Mouse (Mus musculus) cortical plate, adult 2 months (tissue): ENCODE measurements at regions not wholly inside any gene's neighbourhood (a gene's known extent, or its start where the extent isn't known, plus 50 kb on each side); places are given as distances from the start of the nearest gene placed in this dataset.

ENCODE experiments used
- H3K27ac ChIP-seq: fragments of 200-500 bp; 2 replicates; pipeline ENCODE4 v1.5.1; 2012; ENCODE audit warnings: low read length, control low read depth, inconsistent platforms; ENCODE audit not compliant: insufficient read depth
- H3K4me1 ChIP-seq: fragments of 200-500 bp; 2 replicates; pipeline ENCODE4 v1.6.1; 2011; ENCODE audit warnings: low read length; ENCODE audit not compliant: control insufficient read depth, insufficient read depth
- H3K4me3 ChIP-seq: fragments of 200-500 bp; 2 replicates; pipeline ENCODE4 v1.5.1; 2011; ENCODE audit warnings: mild to moderate bottlenecking, low read length, control low read depth; ENCODE audit not compliant: insufficient read depth
- CTCF ChIP-seq: fragments of 200-500 bp; IDR thresholded peaks from 2 replicates; pipeline ENCODE4 v1.5.1; 2011; ENCODE audit warnings: mild to moderate bottlenecking, control low read depth, low read length; ENCODE audit not compliant: insufficient read depth; ENCODE audit errors: extremely low read depth
- POLR2A ChIP-seq: fragments of 200-500 bp; IDR thresholded peaks from 2 replicates; pipeline ENCODE4 v1.6.1; 2011; ENCODE audit warnings: mild to moderate bottlenecking, low read length, control low read depth; ENCODE audit not compliant: insufficient read depth; ENCODE audit errors: extremely low read depth

DNA sequence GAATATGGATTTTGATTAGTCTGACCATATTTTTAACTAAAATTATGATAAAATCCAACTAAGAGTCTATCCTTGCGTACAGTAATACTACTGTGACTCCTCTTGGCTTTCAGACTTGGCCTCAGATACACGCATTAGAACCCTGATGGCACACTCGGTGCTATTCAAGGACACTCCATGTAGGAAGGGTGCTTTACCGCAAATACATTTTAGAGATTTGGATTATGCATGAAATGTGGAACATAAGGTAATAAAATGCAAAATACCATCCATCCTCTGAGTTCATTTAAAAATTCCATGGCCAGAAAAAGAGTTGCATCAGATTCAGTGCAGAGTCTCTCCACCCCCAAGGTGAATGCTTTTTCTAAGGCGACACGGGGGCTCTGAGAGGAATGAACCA lies 157.7 kb upstream of the Clec14a start:
- H3K27ac ChIP-seq, result peak overlapping the region; percentile 71
- TF ChIP-seq CTCF (no peak), POLR2A (no peak)
- H3K4me1 ChIP-seq, result peaks cover 4% of the 10 kb centered on the region; the same call in 1 of the 2 replicates
- no peak overlapping the region for H3K4me3 ChIP-seq

GRCm38 (mm10) chr12:58425961-58426360 lies 156.9 kb upstream of the Clec14a start:
- Histone ChIP-seq H3K27ac (peak overlapping the region; percentile 71; the same call in 1 of the 2 replicates), H3K4me1 (peaks cover 4% of the 10 kb centered on the region; the same call in 1 of the 2 replicates), H3K4me3 (no peak overlapping the region)
- no peak for TF ChIP-seq POLR2A
- no peak for TF ChIP-seq CTCF

DNA sequence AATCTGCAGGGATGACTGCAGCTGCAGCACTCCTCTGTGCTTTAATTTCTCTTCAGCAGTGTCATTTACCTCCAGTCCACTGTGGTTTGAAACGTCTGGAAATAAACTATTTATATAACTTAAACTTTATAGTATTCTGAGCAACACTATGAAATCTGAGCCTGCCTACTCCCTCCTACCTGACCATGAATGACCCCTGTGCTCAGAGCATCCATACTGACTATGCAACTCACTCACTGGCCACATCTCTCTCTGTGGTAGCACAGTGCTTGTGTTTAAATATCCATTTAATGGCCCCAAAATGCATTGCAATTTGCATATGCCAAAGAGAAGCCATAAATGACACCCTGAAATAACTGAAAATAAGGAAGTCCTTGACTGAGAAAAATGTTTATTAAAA lies 154.5 kb upstream of the Clec14a start:
- TF ChIP-seq POLR2A (no peak), CTCF (no peak)
- no peak overlapping the region for H3K4me3 ChIP-seq
- H3K27ac ChIP-seq, result no peak overlapping the region
- H3K4me1 ChIP-seq, result peaks cover 2% of the 10 kb centered on the region; the same call in 1 of the 2 replicates

- Histone ChIP-seq H3K4me1 (no peaks in the 10 kb centered on the region; the same call in 1 of the 2 replicates), H3K4me3 (no peak overlapping the region), H3K27ac (no peak overlapping the region)
- TF ChIP-seq CTCF (no peak), POLR2A (no peak)
These were observed 132.8 kb upstream of the Clec14a start for GRCm38 (mm10) chr12:58401904-58402303.

- TF ChIP-seq POLR2A (no peak), CTCF (no peak)
- no peak overlapping the region for H3K27ac ChIP-seq
- H3K4me1 ChIP-seq, result no peaks in the 10 kb centered on the region
- H3K4me3 ChIP-seq, result no peak overlapping the region
These were observed 91.2 kb upstream of the Clec14a start for GRCm38 (mm10) chr12:58360258-58360657.

DNA sequence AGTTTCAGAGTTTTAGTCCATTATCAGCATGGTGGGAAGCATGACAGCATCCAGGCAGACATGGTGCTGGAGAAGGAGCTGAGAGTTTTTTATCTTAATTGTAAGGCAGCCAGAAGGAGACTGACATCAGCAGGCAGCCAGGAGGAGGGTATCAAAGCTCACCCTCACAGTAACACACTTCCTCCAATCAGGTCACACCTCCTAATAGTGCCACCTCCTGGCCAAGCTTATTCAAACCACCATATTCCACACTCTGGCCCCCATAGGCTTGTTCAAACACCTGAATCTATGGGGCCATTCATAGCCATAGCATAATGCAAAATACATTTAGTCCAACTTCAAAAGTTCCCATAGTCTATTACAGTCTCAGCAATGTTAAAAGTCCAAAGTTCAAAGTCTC lies 65.1 kb upstream of the Clec14a start:
- no peak overlapping the region for H3K4me3 ChIP-seq
- TF ChIP-seq POLR2A (no peak), CTCF (no peak)
- H3K4me1 ChIP-seq, result no peaks in the 10 kb centered on the region
- no peak overlapping the region for H3K27ac ChIP-seq

GRCm38 (mm10) chr12:58329913-58330312 lies 60.8 kb upstream of the Clec14a start:
- H3K4me1 ChIP-seq, result no peaks in the 10 kb centered on the region
- H3K27ac ChIP-seq, result no peak overlapping the region
- no peak overlapping the region for H3K4me3 ChIP-seq
- TF ChIP-seq CTCF (no peak), POLR2A (no peak)

DNA sequence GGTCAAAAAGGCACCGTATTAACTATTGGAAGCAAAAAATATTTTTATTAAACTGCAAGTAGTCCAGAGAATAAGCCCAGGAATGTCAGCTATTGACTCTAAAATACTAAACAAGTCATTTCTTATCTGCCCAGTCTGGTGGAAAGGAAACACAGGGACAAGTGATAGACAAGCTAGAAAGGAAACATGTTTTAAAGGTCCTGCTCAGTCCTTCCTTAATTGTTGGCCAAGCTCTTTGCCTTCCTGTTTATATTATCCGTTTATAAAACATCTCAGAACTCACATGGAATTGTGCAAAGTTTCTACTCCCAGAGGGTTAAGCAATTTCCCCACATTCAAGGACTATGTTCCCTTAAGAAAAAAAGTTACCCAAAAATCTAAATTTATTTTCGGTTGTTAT lies 54.9 kb upstream of the Clec14a start:
- no peak overlapping the region for H3K4me3 ChIP-seq
- H3K27ac ChIP-seq, result no peak overlapping the region
- TF ChIP-seq POLR2A, result no peak
- no peak for TF ChIP-seq CTCF
- no peaks in the 10 kb centered on the region for H3K4me1 ChIP-seq
